In genomic region chr17:56876981-56877380, GRCm38 (mm10) we compare ENCODE assay signal across 31 mouse cellular contexts. TPM values are rescaled to one million over a fixed set of nuclear protein-coding genes. Genes with fewer than 3 reads are reported as not detected.
"Had no signal": no experiment of that assay in that cellular context is flagged by ENCODE, and none has a peak within 500 bp of the region (broad histone marks: within the 10 kb centered on the region; RNA-seq: fewer than 3 reads in every experiment).

No protein-coding gene starts in this region.

- H3K4me2 ChIP-seq: heart, embryonic 12.5 days; hindbrain, embryonic 12.5 days; hindbrain, embryonic 14.5 days; intestine, embryonic 15.5 days; limb, embryonic 12.5 days; liver, embryonic 11.5 days; liver, embryonic 13.5 days had no signal

- H3K4me1 ChIP-seq: heart, embryonic 10.5 days; heart, embryonic 12.5 days; hindbrain, embryonic 10.5 days; hindbrain, embryonic 12.5 days; intestine, embryonic 15.5 days; limb, embryonic 10.5 days; limb, embryonic 12.5 days; liver, embryonic 13.5 days had no signal

- H3K36me3 ChIP-seq: heart, embryonic 10.5 days; heart, embryonic 12.5 days; hindbrain, embryonic 10.5 days; hindbrain, embryonic 12.5 days; intestine, embryonic 15.5 days; limb, embryonic 10.5 days; limb, embryonic 12.5 days; liver, embryonic 13.5 days had no signal

- H3K4me3 ChIP-seq: gastrocnemius, adult 2 months; heart, embryonic 10.5 days; heart, embryonic 12.5 days; hindbrain, embryonic 10.5 days; hindbrain, embryonic 12.5 days; intestine, embryonic 15.5 days; left cerebral cortex, adult 2 months; limb, embryonic 10.5 days; limb, embryonic 12.5 days; liver, embryonic 13.5 days had no signal

- ATAC-seq: hindbrain, embryonic 16.5 days; inflammation-experienced regulatory T-cells, adult 6 months; intestine, embryonic 15.5 days; intestine, postnatal 0 days had no signal

- H3K27me3 ChIP-seq: heart, embryonic 12.5 days; hindbrain, embryonic 12.5 days; intestine, embryonic 15.5 days; limb, embryonic 12.5 days; liver, embryonic 13.5 days had no signal

- H3K9me3 ChIP-seq: heart, embryonic 10.5 days; heart, embryonic 12.5 days; hindbrain, embryonic 10.5 days; hindbrain, embryonic 12.5 days; intestine, embryonic 15.5 days; limb, embryonic 10.5 days; limb, embryonic 12.5 days; liver, embryonic 13.5 days had no signal

- H3K27ac ChIP-seq: gastrocnemius, adult 2 months; heart, embryonic 10.5 days; hindbrain, embryonic 10.5 days; hindbrain, embryonic 12.5 days; hindbrain, embryonic 14.5 days; intestine, embryonic 15.5 days; kidney, postnatal 0 days; left cerebral cortex, adult 2 months; limb, embryonic 10.5 days; limb, embryonic 12.5 days; liver, embryonic 13.5 days had no signal

- DNase-seq: gastrocnemius, adult 2 months; gastrocnemius, postnatal 10 days; gastrocnemius, postnatal 25 days; heart, adult 18-20 months; heart, postnatal 10 days; heart, postnatal 4 days; kidney, adult 18-20 months; kidney, adult 8-10 months; kidney, postnatal 14 days; kidney, postnatal 36 days; liver; liver, embryonic 13.5 days had no signal

- H3K9ac ChIP-seq: heart, embryonic 12.5 days; hindbrain, embryonic 12.5 days; hindbrain, embryonic 14.5 days; intestine, embryonic 15.5 days; limb, embryonic 12.5 days; liver, embryonic 13.5 days had no signal

RNA-seq across cellular contexts. Expression of gene Acsbg2, which starts 2.7 kb away (rescaled TPM):
- polyA plus RNA-seq: heart, embryonic 10.5 days; heart, embryonic 12.5 days; heart, embryonic 14.5 days; heart, embryonic 16.5 days; hindbrain, embryonic 10.5 days; hindbrain, embryonic 12.5 days; hindbrain, embryonic 14.5 days; hindbrain, embryonic 16.5 days; inflammation-experienced regulatory T-cells, adult 6 months; intestine, embryonic 15.5 days; intestine, postnatal 0 days; kidney, embryonic 14.5 days; kidney, postnatal 0 days; large intestine, adult 2 months; limb, embryonic 10.5 days; limb, embryonic 12.5 days; limb, embryonic 14.5 days; liver, embryonic 11.5 days; liver, embryonic 13.5 days had no signal
